Mouse (Mus musculus) erythroblast, embryonic 14.5 days (primary cell): ENCODE data around the gene Dazap2.

Experiments used
- GATA1 ChIP-seq: IDR thresholded peaks from 2 replicates; pipeline ENCODE4 v1.6.1; 2012; ENCODE audit warnings: low read length, inconsistent platforms, mixed read lengths
- TAL1 ChIP-seq: IDR thresholded peaks from 3 replicates; pipeline ENCODE4 v1.6.1; 2012; ENCODE audit warnings: low read length, inconsistent platforms, mixed read lengths

DNA sequence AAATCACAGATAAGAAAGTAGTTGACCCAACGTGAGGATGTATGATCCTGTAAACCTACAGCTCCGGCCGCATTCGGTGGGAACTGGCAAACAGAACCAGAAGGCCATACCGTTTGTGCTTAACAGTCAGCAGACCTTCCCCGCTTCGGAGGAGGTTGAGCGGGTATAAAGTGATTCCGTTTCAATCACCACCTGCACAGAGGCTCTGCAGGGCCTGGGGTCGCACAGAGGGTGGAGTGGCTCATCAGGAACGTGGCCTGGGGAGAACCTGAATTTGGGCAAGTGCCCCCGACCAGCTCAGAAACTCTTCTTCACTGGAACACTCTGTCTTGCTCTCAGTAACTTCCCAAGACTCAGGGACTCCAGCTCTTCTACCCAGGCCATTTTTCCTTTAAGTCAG, 51.7 kb downstream of the Dazap2 start:
- no peak for TF ChIP-seq TAL1
- TF ChIP-seq GATA1 = no peak
